Comparison of ENCODE assay signal across 14 mouse cellular contexts in genomic region chr9:27781994-27782337, GRCm38 (mm10). TPM values are rescaled to one million over a fixed set of nuclear protein-coding genes. Genes with fewer than 3 reads are reported as not detected.
DNase-seq lines count a peak whose midpoint lies in the region; ATAC-seq and TF ChIP-seq lines count a peak whose summit lies in the region.
"Had no signal": no experiment of that assay in that cellular context is flagged by ENCODE, and none has a peak within 500 bp of the region (broad histone marks: within the 10 kb centered on the region; RNA-seq: fewer than 3 reads in every experiment).

No protein-coding gene starts in this region.

- intact Hi-C loops in gastrocnemius, postnatal 14 days (cut with DNase I; ENCODE audit: low total_unique reads), result no loop called here

- H3K9ac ChIP-seq in kidney, embryonic 16.5 days (replicated peaks; ENCODE audit: low read length), result no peak overlapping the region
- H3K9ac ChIP-seq in forebrain, embryonic 13.5 days, result no peak overlapping the region
- no peak overlapping the region for H3K9ac ChIP-seq in midbrain, embryonic 11.5 days (ENCODE audit: low read length)
- no peak overlapping the region for H3K9ac ChIP-seq in stomach, postnatal 0 days (ENCODE audit: low read length)
- H3K9ac ChIP-seq: heart, embryonic 15.5 days; liver, embryonic 13.5 days; stomach, embryonic 15.5 days had no signal

- H3K4me3 ChIP-seq in kidney, embryonic 16.5 days (ENCODE audit: low read length), result no peak overlapping the region
- no peak overlapping the region for H3K4me3 ChIP-seq in forebrain, embryonic 13.5 days
- no peak overlapping the region for H3K4me3 ChIP-seq in midbrain, embryonic 11.5 days (ENCODE audit: low read depth, low read length)
- H3K4me3 ChIP-seq in stomach, postnatal 0 days (ENCODE audit: low read depth, low read length), result no peak overlapping the region
- H3K4me3 ChIP-seq: heart, embryonic 15.5 days; liver, embryonic 13.5 days; stomach, embryonic 15.5 days had no signal

- TF ChIP-seq CTCF in stomach, postnatal 0 days (IDR thresholded peaks at IDR 0.05; ENCODE audit: low read depth), result 0 out of 2 replicates have a peak, but pooled peaks have one; percentile 9

- no peak overlapping the region for H3K4me2 ChIP-seq in kidney, embryonic 16.5 days (replicated peaks; ENCODE audit: low read depth, low read length)
- no peak overlapping the region for H3K4me2 ChIP-seq in forebrain, embryonic 13.5 days
- H3K4me2 ChIP-seq in midbrain, embryonic 11.5 days, result no peak overlapping the region
- H3K4me2 ChIP-seq in stomach, postnatal 0 days (replicated peaks; ENCODE audit: low read depth), result no peak overlapping the region
- H3K4me2 ChIP-seq: heart, embryonic 15.5 days; liver, embryonic 13.5 days; stomach, embryonic 15.5 days had no signal

- 17% methylated on average over 1 of the region's 1 CpGs for WGBS in kidney, embryonic 16.5 days
- WGBS in forebrain, embryonic 13.5 days, result 0% methylated on average over 1 of the region's 1 CpGs
- WGBS in midbrain, embryonic 11.5 days, result 8% methylated on average over 1 of the region's 1 CpGs
- 0% methylated on average over 1 of the region's 1 CpGs for whole genome bisulfite sequencing in stomach, postnatal 0 days

- no peak for DNase-seq in kidney, adult 11 months
- no peak for DNase-seq in midbrain, embryonic 11.5 days (ENCODE audit: low spot score, missing footprints)
- no peak for DNase-seq in stomach, postnatal 0 days (ENCODE audit: low spot score)
- no peak for DNase-seq in gastrocnemius, postnatal 14 days
- DNase-seq in cerebellum, adult 9-10 months, result no peak
- no peak for DNase-seq in testis, postnatal 10 days (ENCODE audit: low spot score)
- DNase-seq: cerebellum, adult 11-12 months; kidney, postnatal 14 days; liver, embryonic 13.5 days had no signal

- no peaks in the 10 kb centered on the region for H3K27me3 ChIP-seq in kidney, embryonic 16.5 days (ENCODE audit: insufficient read depth, low read length)
- no peaks in the 10 kb centered on the region for H3K27me3 ChIP-seq in forebrain, embryonic 13.5 days
- no peaks in the 10 kb centered on the region for H3K27me3 ChIP-seq in midbrain, embryonic 11.5 days (ENCODE audit: control insufficient read depth, insufficient read depth, low read length)
- no peaks in the 10 kb centered on the region for H3K27me3 ChIP-seq in stomach, postnatal 0 days (ENCODE audit: control insufficient read depth, insufficient read depth, low read length)
- H3K27me3 ChIP-seq: heart, embryonic 15.5 days; liver, embryonic 13.5 days; stomach, embryonic 15.5 days had no signal

- H3K9me3 ChIP-seq in kidney, embryonic 16.5 days (ENCODE audit: low read length), result no peaks in the 10 kb centered on the region
- no peaks in the 10 kb centered on the region for H3K9me3 ChIP-seq in forebrain, embryonic 13.5 days (replicated peaks)
- no peaks in the 10 kb centered on the region for H3K9me3 ChIP-seq in midbrain, embryonic 11.5 days (ENCODE audit: control insufficient read depth, low read length)
- no peaks in the 10 kb centered on the region for H3K9me3 ChIP-seq in stomach, postnatal 0 days (ENCODE audit: control insufficient read depth, low read length)
- H3K9me3 ChIP-seq: heart, embryonic 15.5 days; liver, embryonic 13.5 days; stomach, embryonic 15.5 days had no signal

- no peak for TF ChIP-seq EP300 in stomach, postnatal 0 days (optimal IDR thresholded peaks at IDR 0.05)

- no peak overlapping the region for H3K27ac ChIP-seq in kidney, embryonic 16.5 days (ENCODE audit: low read length)
- H3K27ac ChIP-seq in forebrain, embryonic 13.5 days, result no peak overlapping the region
- no peak overlapping the region for H3K27ac ChIP-seq in midbrain, embryonic 11.5 days (ENCODE audit: low read depth, low read length)
- no peak overlapping the region for H3K27ac ChIP-seq in stomach, postnatal 0 days (replicated peaks)
- H3K27ac ChIP-seq: heart, embryonic 15.5 days; liver, embryonic 13.5 days; stomach, embryonic 15.5 days had no signal

- ATAC-seq in kidney, embryonic 16.5 days (ENCODE audit: low FRiP score, low TSS enrichment), result 0 out of 2 replicates have a peak, but pooled peaks have one; percentile 67
- peak; percentile 62; the same call in 1 of the 2 replicates for ATAC-seq in forebrain, embryonic 13.5 days
- ATAC-seq in midbrain, embryonic 11.5 days (ENCODE audit: low FRiP score), result peak; percentile 93
- ATAC-seq in stomach, postnatal 0 days (ENCODE audit: low FRiP score, low TSS enrichment), result no peak

- no peaks in the 10 kb centered on the region for H3K4me1 ChIP-seq in kidney, embryonic 16.5 days (ENCODE audit: insufficient read depth, low read length)
- H3K4me1 ChIP-seq in forebrain, embryonic 13.5 days, result peaks cover 9% of the 10 kb centered on the region
- H3K4me1 ChIP-seq in midbrain, embryonic 11.5 days (ENCODE audit: control insufficient read depth, insufficient read depth, low read length), result peaks cover 2% of the 10 kb centered on the region; the same call in 1 of the 2 replicates
- no peaks in the 10 kb centered on the region for H3K4me1 ChIP-seq in stomach, postnatal 0 days (replicated peaks; ENCODE audit: control insufficient read depth, insufficient read depth)
- H3K4me1 ChIP-seq: heart, embryonic 15.5 days; liver, embryonic 13.5 days; stomach, embryonic 15.5 days had no signal

- H3K36me3 ChIP-seq in kidney, embryonic 16.5 days (ENCODE audit: insufficient read depth, low read length), result no peaks in the 10 kb centered on the region
- H3K36me3 ChIP-seq in forebrain, embryonic 13.5 days (ENCODE audit: poor library complexity, severe bottlenecking), result no peaks in the 10 kb centered on the region
- no peaks in the 10 kb centered on the region for H3K36me3 ChIP-seq in midbrain, embryonic 11.5 days (ENCODE audit: control insufficient read depth, insufficient read depth, low read length)
- no peaks in the 10 kb centered on the region for H3K36me3 ChIP-seq in stomach, postnatal 0 days (ENCODE audit: control insufficient read depth, insufficient read depth, low read length)
- H3K36me3 ChIP-seq: heart, embryonic 15.5 days; liver, embryonic 13.5 days; stomach, embryonic 15.5 days had no signal

RNA-seq across cellular contexts. Expression of gene Opcml, which starts 8.6 kb away (rescaled TPM):
- polyA plus RNA-seq in kidney, embryonic 16.5 days (2015; fragmentation: Nextera tagmentation; extraction: Ambion mirVana), result 2.0 and 2.8 TPM in 2 replicates
- 14.1 and 15.9 TPM in 2 replicates for polyA plus RNA-seq in forebrain, embryonic 13.5 days (2015; fragmentation: Nextera tagmentation; extraction: Ambion mirVana)
- polyA plus RNA-seq in midbrain, embryonic 11.5 days (2014; fragmentation: Nextera tagmentation; extraction: Ambion mirVana), result 3.2 and 3.4 TPM in 2 replicates
- 1.1 and 1.2 TPM in 2 replicates for polyA plus RNA-seq in stomach, postnatal 0 days (2015; fragmentation: Nextera tagmentation; extraction: Ambion mirVana)
- 1 to 10 TPM; 2.9 to 3.2 TPM for total RNA-seq in gastrocnemius, postnatal 14 days (2021)
- total RNA-seq: megakaryocyte-erythroid progenitor cell, adult 5-6 weeks had no signal
